ENCODE assay signal across 8 mouse cellular contexts in genomic region chr12:69985546-69985945, GRCm38 (mm10). TPM values are rescaled to one million over a fixed set of nuclear protein-coding genes. Genes with fewer than 3 reads are reported as not detected.
DNase-seq lines count a peak whose midpoint lies in the region; ATAC-seq and TF ChIP-seq lines count a peak whose summit lies in the region.

No protein-coding gene starts in this region.

- TF ChIP-seq POLR2A in spleen, adult 2 months (IDR thresholded peaks at IDR 0.05; ENCODE audit: low read depth, low read length): no peak

- WGBS in spleen, adult 2 months: 60% methylated on average over 4 of the region's 4 CpGs
- WGBS in forebrain, embryonic 15.5 days: 26% methylated on average over 4 of the region's 4 CpGs
- 34% methylated on average over 4 of the region's 4 CpGs for WGBS in liver, embryonic 16.5 days (ENCODE audit: insufficient replicate concordance)
- WGBS in stomach, postnatal 0 days: 16% methylated on average over 4 of the region's 4 CpGs

- peaks cover 3% of the 10 kb centered on the region; the same call in 1 of the 2 replicates for H3K4me1 ChIP-seq in spleen, adult 2 months (ENCODE audit: control insufficient read depth, insufficient read depth, insufficient read length)
- H3K4me1 ChIP-seq in forebrain, embryonic 15.5 days: peaks cover 19% of the 10 kb centered on the region
- H3K4me1 ChIP-seq in liver, embryonic 16.5 days (ENCODE audit: control insufficient read depth, low read depth, low read length): peaks cover 8% of the 10 kb centered on the region
- H3K4me1 ChIP-seq in stomach, postnatal 0 days (replicated peaks; ENCODE audit: control insufficient read depth, insufficient read depth): no peaks in the 10 kb centered on the region

- DNase-seq in spleen, adult 2 months (ENCODE audit: low read depth in 1 of 2, low spot score in 2 of 2): no peak
- DNase-seq in spleen, postnatal 36 days (ENCODE audit: low spot score in 2 of 2): no peak
- DNase-seq in stomach, postnatal 0 days (ENCODE audit: low spot score): peak; percentile 30
- no peak for DNase-seq in layer of hippocampus, adult 8-10 months (ENCODE audit: low spot score in 2 of 2)
- no peak for DNase-seq in spleen, postnatal 10 days (ENCODE audit: low spot score in 2 of 2)

- peaks cover 17% of the 10 kb centered on the region for H3K36me3 ChIP-seq in spleen, adult 2 months (ENCODE audit: control insufficient read depth, insufficient read depth, low read length)
- peaks cover 18% of the 10 kb centered on the region; the same call in 1 of the 2 replicates for H3K36me3 ChIP-seq in forebrain, embryonic 15.5 days
- peaks cover 17% of the 10 kb centered on the region for H3K36me3 ChIP-seq in liver, embryonic 16.5 days (ENCODE audit: control insufficient read depth, insufficient read depth)
- no peaks in the 10 kb centered on the region; the same call in 1 of the 2 replicates for H3K36me3 ChIP-seq in stomach, postnatal 0 days (ENCODE audit: control insufficient read depth, insufficient read depth, low read length)

- H3K9me3 ChIP-seq in forebrain, embryonic 15.5 days: no peaks in the 10 kb centered on the region
- H3K9me3 ChIP-seq in liver, embryonic 16.5 days (replicated peaks; ENCODE audit: control insufficient read depth, low read length): no peaks in the 10 kb centered on the region
- H3K9me3 ChIP-seq in stomach, postnatal 0 days (ENCODE audit: control insufficient read depth, low read length): no peaks in the 10 kb centered on the region

- TF ChIP-seq CTCF in spleen, adult 2 months (IDR thresholded peaks at IDR 0.05; ENCODE audit: extremely low read depth, insufficient read depth, insufficient read length, insufficient replicate concordance): no peak
- no peak for TF ChIP-seq CTCF in stomach, postnatal 0 days (IDR thresholded peaks at IDR 0.05; ENCODE audit: low read depth)

- H3K27ac ChIP-seq in spleen, adult 2 months (ENCODE audit: insufficient read depth, low read length): no peak overlapping the region
- no peak overlapping the region for H3K27ac ChIP-seq in forebrain, embryonic 15.5 days (replicated peaks)
- no peak overlapping the region for H3K27ac ChIP-seq in liver, embryonic 16.5 days (ENCODE audit: low read length)
- 0 out of 2 replicates have a peak overlapping the region, but pooled peaks have one; percentile 35 for H3K27ac ChIP-seq in stomach, postnatal 0 days (replicated peaks)

- H3K4me2 ChIP-seq in forebrain, embryonic 15.5 days (replicated peaks): peak overlapping the region; percentile 67
- peak overlapping the region; percentile 88 for H3K4me2 ChIP-seq in liver, embryonic 16.5 days (ENCODE audit: low read depth, low read length)
- peak overlapping the region; percentile 84 for H3K4me2 ChIP-seq in stomach, postnatal 0 days (replicated peaks; ENCODE audit: low read depth)

- H3K4me3 ChIP-seq in spleen, adult 2 months (ENCODE audit: extremely low read depth, insufficient read depth, insufficient read length): peak overlapping the region; percentile 12; the same call in 1 of the 2 replicates
- H3K4me3 ChIP-seq in forebrain, embryonic 15.5 days: peak overlapping the region; percentile 66
- H3K4me3 ChIP-seq in liver, embryonic 16.5 days (ENCODE audit: low read depth, low read length): peak overlapping the region; percentile 99
- H3K4me3 ChIP-seq in stomach, postnatal 0 days (ENCODE audit: low read depth, low read length): peak overlapping the region; percentile 83

- H3K27me3 ChIP-seq in spleen, adult 2 months (ENCODE audit: control insufficient read depth, insufficient read depth, low read length): no peaks in the 10 kb centered on the region
- no peaks in the 10 kb centered on the region for H3K27me3 ChIP-seq in forebrain, embryonic 15.5 days
- H3K27me3 ChIP-seq in liver, embryonic 16.5 days (ENCODE audit: control insufficient read depth, insufficient read depth, low read depth, low read length): no peaks in the 10 kb centered on the region
- no peaks in the 10 kb centered on the region for H3K27me3 ChIP-seq in stomach, postnatal 0 days (ENCODE audit: control insufficient read depth, insufficient read depth, low read length)

- no peak for TF ChIP-seq EP300 in stomach, postnatal 0 days (optimal IDR thresholded peaks at IDR 0.05)

- peak overlapping the region; percentile 71; the same call in 1 of the 2 replicates for H3K9ac ChIP-seq in forebrain, embryonic 15.5 days (replicated peaks)
- H3K9ac ChIP-seq in liver, embryonic 16.5 days (ENCODE audit: low read depth, low read length): peak overlapping the region; percentile 98
- H3K9ac ChIP-seq in stomach, postnatal 0 days (ENCODE audit: low read length): peak overlapping the region; percentile 92; the same call in 1 of the 2 replicates

- ATAC-seq in forebrain, embryonic 15.5 days (replicated peaks): no peak
- no peak for ATAC-seq in liver, embryonic 16.5 days (ENCODE audit: low read depth)
- no peak for ATAC-seq in stomach, postnatal 0 days (ENCODE audit: low FRiP score, low TSS enrichment)
- ATAC-seq in cerebellum, adult (ENCODE audit: insufficient number of reproducible peaks, low FRiP score, low TSS enrichment): no peak

RNA-seq across cellular contexts. Expression of gene Sav1, which starts 1.3 kb away (rescaled TPM):
- polyA plus RNA-seq in spleen, adult 2 months (2012; rRNA removed): 9.3 and 11.4 TPM in 2 replicates
- polyA plus RNA-seq in forebrain, embryonic 15.5 days (2015; fragmentation: Nextera tagmentation; extraction: Ambion mirVana): 4.1 TPM in 2 replicates
- 0.54 and 0.65 TPM in 2 replicates for polyA plus RNA-seq in liver, embryonic 16.5 days (2015; fragmentation: Nextera tagmentation; extraction: Ambion mirVana)
- 3.1 and 4.2 TPM in 2 replicates for polyA plus RNA-seq in stomach, postnatal 0 days (2015; fragmentation: Nextera tagmentation; extraction: Ambion mirVana)
- 10 to 100 TPM; 19.2 to 20.3 (median 20.1) TPM for total RNA-seq in layer of hippocampus, adult 8-10 months (2022)

Comparison
In these comparisons a context has a peak if more than half of its experiments do, and no peak if none do; other contexts are left out.
1. H3K4me3 ChIP-seq: peak in every context shown above with its lines; median percentile 99 in liver, embryonic 16.5 days; 83 in stomach, postnatal 0 days; 66 in forebrain, embryonic 15.5 days; 12 in spleen, adult 2 months.